Mouse (Mus musculus) MEL (cell line): ENCODE results near the gene Samd9l.

Source experiments
- MAX ChIP-seq: IDR thresholded peaks from 2 replicates; pipeline ENCODE4 v1.6.1; 2011; ENCODE audit warnings: low read length, improper control_type of control experiment
- MXI1 ChIP-seq: IDR thresholded peaks from 2 replicates; pipeline ENCODE4 v1.6.1; 2011; ENCODE audit warnings: mild to moderate bottlenecking, low read depth, low read length, improper control_type of control experiment
- MYB ChIP-seq: IDR thresholded peaks from 2 replicates; pipeline ENCODE4 v1.6.1; 2011; ENCODE audit warnings: mild to moderate bottlenecking, low read depth, low read length, improper control_type of control experiment
- POLR2A ChIP-seq, 2 experiments: IDR thresholded peaks; 2 replicates each; pipeline ENCODE4 v1.6.1; 2011 to 2012; ENCODE audit warnings: low read length in 2 of 2, mild to moderate bottlenecking in 2 of 2, control low read depth in 1 of 2, improper control_type of control experiment in 1 of 2, low read depth in 1 of 2, moderate library complexity in 1 of 2; ENCODE audit not compliant: control insufficient read depth in 1 of 2, insufficient read depth in 1 of 2, poor library complexity in 1 of 2
- RAD21 ChIP-seq: IDR thresholded peaks from 2 replicates; pipeline ENCODE4 v1.6.1; 2011; ENCODE audit warnings: mild to moderate bottlenecking, low read depth, low read length, improper control_type of control experiment
- TBP ChIP-seq: IDR thresholded peaks from 2 replicates; pipeline ENCODE4 v1.8.0; 2011; ENCODE audit warnings: low read depth, low read length, improper control_type of control experiment

GRCm38 (mm10) chr6:3379146-3379545, 20.2 kb downstream of the Samd9l start:
- TF ChIP-seq TBP (no peak), MAX (no peak), MYB (no peak), RAD21 (no peak), POLR2A (IDR thresholded peaks at IDR 0.05; ENCODE audit: control insufficient read depth in 1 of 2, insufficient read depth in 1 of 2, low read depth in 1 of 2, low read length in 2 of 2, poor library complexity in 1 of 2) (no peak), MXI1 (no peak)
